Mouse (Mus musculus): ENCODE measurements around the gene Kcnj11.

Kcnj11 gene

GRCm38 (mm10) chr7:46103771-46104170 lies 3.2 kb upstream of the Kcnj11 start:
- no peak for DNase-seq

DNA sequence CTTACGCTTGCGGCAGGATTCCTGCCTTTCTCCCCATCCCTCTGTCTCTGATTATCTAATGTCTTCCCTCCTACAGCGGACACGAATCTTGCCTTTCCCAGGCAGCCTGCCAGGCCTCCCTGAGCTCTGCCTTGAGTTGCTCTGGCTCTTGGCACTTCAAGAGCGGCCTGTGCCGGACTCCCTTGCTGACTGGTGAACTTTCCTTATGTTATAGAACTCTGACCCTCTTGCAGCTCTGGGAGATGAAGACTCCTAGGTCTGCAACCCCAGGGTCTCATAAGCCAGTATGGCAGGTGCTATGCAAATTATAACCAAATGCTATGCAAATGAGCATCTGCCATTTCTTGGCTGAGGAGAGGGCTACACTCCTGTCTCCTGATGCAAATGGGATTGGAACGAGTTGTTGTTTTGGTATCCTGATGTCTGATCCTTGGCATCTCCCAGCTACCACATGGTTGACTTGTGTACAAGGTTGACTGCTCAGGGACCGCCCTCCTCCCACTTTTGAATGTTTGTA lies 2.6 kb upstream of the Kcnj11 start:
- DNase-seq = no peak

DNA sequence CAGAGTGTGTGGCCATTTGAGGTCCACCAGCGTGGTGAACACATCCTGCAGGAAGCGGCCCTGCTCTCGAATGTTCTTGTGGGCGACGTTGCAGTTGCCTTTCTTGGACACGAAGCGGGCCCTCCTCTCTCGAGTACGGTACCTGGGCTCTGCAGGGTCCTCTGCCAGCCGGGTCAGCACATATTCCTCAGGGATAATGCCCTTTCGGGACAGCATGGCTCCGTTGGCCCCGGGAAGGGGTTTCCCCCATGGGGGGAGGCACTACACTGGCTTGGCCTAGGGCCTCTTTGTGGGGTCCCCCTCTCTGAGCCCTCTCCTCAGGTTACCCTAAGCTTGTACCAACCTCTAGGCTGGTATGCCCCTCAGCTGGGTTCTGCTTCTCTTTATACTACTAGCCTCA lies 882 bp downstream of the Kcnj11 start:
- no peak for DNase-seq

DNA sequence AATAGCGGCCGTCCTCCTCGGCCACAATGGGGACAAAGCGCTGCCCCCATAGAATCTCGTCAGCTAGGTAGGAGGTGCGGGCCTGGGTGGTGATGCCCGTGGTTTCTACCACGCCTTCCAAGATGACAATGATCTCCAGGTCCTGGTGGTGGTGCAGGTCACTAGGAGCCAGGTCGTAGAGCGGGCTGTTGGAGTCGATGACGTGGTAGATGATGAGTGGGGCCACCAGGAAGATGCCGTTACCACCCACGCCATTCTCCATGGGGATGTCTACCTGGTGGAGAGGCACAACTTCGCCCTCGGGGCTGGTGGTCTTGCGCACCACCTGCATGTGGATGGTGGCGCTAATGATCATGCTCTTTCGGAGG lies 1.7 kb downstream of the Kcnj11 start:
- no peak for DNase-seq

GRCm38 (mm10) chr7:46098221-46098918 lies 2.2 kb downstream of the Kcnj11 start:
- no peak for DNase-seq

DNA sequence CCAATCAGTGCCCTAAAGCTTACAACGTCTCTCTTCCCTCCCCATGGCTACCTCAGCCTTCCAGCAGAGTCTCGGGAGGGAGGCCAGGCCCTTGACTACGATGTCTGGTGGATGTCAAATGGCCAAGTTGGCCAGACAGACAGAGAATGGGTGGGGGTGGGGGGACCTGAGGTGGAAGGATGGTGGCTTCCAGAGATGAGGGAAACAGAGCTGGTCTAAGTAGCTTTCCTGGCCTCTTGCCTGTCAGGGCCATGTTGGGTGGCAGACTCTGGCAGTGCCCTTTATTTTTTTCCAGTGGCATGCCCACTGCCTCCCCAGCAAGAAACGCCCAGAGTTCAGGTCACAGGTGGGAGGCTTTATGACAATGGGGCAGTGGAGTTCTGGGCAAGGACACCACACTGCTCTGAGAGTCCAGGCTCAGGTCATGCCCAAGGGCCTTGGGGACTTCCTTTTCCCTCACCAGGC lies 3.2 kb downstream of the Kcnj11 start:
- no peak for DNase-seq

- DNase-seq = peak; percentile 80
Observed at GRCm38 (mm10) chr7:46096136-46096535, 4.4 kb downstream of the Kcnj11 start.

- no peak for DNase-seq
Observed at GRCm38 (mm10) chr7:46092803-46093202, 7.8 kb downstream of the Kcnj11 start.

GRCm38 (mm10) chr7:46088241-46088640 lies 12.3 kb downstream of the Kcnj11 start:
- no peak for DNase-seq

DNA sequence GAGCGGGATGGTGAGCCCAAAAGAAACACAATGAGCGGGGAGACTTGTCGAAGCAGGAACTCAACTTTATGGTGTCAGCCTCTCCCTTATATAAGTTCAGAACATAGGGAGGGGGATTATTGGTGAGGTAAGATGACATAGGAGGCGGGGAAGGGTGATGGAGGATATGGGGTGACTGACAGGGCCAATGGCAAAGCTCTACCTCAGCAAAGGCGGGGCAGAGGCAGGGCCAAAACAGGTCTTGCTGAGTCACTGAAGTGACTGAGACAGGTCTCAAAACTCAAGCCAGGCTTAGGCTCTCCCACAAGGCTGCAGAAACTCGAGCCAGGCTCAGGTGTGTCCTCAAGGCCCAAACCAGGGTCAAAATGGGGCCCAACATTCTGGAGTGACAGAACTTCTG lies 14.2 kb downstream of the Kcnj11 start:
- no peak for DNase-seq

DNA sequence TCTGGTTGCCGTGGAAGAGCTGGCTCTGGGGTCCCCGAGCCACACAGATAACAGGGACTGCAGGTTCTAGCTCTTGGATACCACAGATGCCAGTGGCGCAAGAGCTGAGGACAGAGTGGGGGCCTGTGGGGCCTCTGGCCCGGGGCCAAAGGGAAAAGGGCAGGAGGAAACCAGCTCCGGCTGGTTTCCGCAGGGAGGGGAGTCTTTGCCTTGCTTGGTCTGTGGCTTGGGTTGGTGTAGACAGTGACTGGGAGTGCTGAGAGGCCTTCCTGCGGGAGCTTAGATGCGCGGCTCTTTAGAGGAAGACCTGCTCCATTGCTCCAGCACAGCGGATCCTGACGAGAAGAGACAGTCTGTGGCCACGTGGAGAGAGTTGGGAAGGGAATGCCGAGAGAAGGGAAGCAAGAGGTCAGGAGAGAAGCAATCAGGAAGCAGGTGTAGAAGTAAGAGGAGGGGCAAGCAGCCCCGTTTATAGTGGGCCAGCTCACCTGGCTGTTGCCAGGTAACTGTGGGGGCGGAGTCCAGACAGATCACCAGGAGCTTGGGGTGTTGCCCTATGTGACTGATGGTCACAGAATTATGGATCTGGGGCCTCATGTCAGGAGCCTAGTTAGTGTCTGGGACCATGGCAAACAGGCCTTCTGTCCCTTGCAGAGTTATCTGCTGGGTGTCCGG lies 15.6 kb downstream of the Kcnj11 start:
- no peak for DNase-seq

GRCm38 (mm10) chr7:46084024-46084423 lies 16.5 kb downstream of the Kcnj11 start:
- no peak for DNase-seq

GRCm38 (mm10) chr7:46077675-46078074 lies 22.9 kb downstream of the Kcnj11 start:
- no peak for DNase-seq

DNA sequence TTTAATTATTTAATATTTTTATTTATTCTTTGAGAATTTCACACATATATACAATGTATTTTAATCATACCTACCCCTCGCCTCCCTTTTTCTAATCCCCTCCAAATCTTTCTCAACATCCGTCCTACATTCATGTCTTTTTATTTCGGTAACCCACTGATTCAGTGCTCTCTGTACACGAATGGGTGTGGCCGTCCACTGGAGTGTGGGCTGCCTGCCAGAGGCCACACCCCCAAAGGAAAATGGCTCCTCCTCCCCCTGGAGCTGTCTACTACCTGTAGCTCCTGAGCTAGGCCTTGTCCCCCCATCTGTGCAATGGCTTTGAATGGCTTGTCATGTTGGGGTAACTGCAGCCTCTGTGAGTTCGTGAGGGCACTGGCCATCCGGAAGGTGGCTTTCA lies 23.7 kb downstream of the Kcnj11 start:
- DNase-seq = no peak

DNA sequence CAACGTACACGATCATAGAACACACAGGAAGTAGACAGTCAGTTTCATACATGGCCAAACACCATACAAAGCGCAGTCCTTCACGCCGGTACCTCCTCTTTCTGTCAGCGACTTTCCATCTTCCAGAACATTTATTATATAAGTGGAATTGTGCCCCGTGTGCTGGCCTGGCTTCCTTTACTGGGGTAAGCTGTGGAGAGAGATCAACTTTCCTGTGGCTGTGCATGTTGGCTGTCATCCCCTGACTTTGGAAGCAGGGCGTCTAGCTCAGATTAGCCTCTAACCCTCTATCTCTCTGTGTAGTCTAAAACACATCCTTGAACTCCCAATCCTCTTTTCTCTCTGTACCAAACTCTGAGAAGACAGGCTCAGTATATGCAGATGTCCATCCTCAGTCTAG lies 31.7 kb downstream of the Kcnj11 start:
- DNase-seq = no peak

GRCm38 (mm10) chr7:46063296-46063695 lies 37.3 kb downstream of the Kcnj11 start:
- DNase-seq = no peak

- DNase-seq = no peak
Observed at GRCm38 (mm10) chr7:46061614-46062013, 39.0 kb downstream of the Kcnj11 start.

DNA sequence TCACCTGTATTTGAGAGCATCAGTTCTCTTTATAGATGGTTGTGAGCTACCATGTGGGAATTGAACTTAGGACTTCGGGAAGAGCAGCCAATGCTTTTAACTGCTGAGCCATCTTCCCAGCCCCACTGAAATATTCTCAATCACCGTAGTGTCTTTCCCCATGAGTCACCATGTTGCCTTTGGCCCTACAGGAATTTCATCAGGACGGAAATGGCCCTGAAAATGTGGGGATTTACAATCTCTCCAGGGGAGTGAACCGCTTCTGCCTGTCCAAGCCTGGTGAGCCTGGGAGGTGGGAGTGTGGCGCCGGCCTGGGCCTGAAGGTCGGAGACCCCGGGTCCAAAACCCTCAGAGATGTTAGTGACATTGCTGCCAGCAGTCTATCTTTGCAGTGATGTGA lies 39.9 kb downstream of the Kcnj11 start:
- no peak for DNase-seq

- DNase-seq = no peak
Observed at GRCm38 (mm10) chr7:46058882-46059281, 41.7 kb downstream of the Kcnj11 start.

GRCm38 (mm10) chr7:46053566-46053965 lies 47.0 kb downstream of the Kcnj11 start:
- no peak for DNase-seq

DNA sequence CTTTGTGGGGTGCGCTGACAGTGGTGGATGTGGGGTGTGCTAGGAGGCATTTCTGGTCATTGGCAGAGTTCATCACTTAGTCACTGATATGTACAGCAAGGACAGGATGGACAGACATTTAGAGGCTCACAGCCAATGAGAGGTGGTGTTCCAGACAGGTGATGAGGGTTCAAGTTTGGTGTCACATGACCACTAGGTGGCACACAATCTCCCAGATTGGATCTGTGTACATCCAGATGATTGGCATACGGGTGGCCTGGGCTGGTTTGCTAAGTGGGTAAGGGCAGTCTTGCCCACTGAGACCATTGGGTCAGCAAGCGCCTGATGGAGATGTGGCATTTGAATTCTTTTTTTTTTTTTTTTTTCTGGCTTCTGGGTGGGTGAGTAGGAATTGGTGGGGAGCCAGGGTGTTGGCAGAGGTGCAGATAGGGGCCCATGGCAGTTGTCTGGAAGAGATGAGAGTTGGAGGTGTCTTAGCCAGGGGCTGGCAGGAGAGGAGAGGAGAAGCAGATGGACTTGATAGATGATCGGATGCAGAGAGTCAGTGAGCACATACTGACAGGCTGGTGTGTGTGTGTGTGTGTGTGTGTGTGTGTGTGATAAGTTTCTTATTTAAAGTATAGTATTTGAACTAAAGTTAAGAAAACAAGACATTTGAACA lies 48.3 kb downstream of the Kcnj11 start:
- peak; percentile 36 for DNase-seq

DNA sequence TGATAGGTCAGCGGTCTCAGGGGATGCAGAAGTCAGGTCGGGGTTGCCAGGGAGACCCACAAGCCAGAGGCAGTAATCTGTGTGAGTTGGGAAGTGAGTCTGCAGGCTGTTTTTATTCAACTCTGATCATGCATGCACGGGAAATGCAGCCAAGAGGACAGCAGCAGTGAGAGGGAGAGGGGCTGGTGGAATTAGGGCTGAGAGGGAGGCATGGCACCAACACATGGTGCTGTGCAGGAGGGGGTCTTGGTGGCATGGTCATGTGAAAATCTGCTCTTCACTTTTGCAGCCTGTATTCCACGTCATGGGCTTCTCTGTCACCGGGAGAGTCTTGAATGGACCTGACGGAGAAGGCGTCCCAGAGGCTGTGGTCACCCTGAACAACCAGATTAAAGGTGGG lies 50.6 kb downstream of the Kcnj11 start:
- DNase-seq = no peak

- DNase-seq = no peak
Observed at GRCm38 (mm10) chr7:46047873-46048562, 52.5 kb downstream of the Kcnj11 start.
